Mouse (Mus musculus) adrenal gland (tissue): ENCODE measurements around the gene Cdh13.
"Not testable (repeated sequence)": the region's sequence is repeated elsewhere in the genome, so short reads cannot be mapped to it uniquely, and the experiment has no call there.

Experiments
- intact Hi-C: fragments of 180-260 bp; cut with DNase I; formaldehyde crosslinking; loops from one replicate; pipeline ENCODE4 v1.15.1; 2025

The Cdh13 gene

DNA sequence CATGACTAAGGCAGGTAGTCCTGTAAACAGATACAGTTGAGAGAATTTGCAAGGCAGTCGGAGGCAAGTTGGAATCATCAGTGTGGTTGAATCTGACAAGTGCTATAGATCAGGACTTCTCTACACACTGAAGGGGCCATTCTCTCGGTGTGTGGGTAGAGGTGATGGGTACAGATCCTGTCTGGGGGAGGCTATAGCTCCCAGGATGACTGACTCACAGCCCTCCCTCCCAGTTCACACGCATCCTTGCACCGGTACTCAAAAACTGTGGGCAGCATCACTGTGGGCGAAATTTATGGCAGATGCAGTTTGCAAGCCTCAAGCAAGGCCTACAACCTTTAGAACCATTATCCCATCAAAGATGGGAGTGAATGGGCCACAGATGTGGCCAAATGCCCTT lies 381.5 kb downstream of the Cdh13 start:
- intact Hi-C loops: no loop called here

DNA sequence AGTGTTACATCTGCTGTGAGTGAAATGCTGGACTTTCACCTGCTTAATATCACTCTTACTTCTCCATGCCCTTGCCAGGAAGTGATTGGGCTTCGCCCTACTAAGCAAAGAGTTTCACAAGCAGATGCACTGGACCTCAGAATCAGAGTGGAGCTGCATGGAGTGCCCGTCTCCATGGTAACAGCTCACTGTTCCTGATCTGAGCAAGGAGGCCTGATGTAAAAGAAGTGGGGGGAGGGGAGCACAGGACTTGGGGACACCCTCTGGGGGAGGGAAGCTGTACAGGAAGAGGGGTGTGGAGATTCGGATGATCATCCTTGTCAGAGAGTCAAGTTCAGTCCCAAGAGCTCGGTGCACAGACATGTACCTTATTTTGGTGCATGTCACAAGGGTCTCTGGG lies 384.2 kb downstream of the Cdh13 start:
- intact Hi-C loops: no loop called here

DNA sequence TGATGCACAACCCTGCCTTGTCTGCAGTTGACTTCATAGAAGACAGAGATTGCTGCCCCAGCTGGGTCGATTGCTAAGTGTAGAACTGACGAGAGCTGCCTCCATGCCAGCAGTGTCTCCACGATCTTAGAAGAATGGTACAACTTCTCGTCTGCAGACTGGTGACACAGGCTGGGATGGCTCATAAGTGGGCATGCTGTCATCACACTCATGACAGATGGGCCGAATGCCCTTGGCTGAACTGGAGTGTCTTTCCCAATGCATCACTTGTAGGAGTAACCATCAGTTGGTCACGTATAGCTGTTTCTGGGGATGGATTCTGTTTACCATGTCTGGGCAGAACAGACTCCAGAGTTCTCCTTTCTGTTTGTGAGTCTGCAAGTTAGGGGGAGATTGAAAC lies 392.7 kb downstream of the Cdh13 start:
- intact Hi-C loops: no loop called here

DNA sequence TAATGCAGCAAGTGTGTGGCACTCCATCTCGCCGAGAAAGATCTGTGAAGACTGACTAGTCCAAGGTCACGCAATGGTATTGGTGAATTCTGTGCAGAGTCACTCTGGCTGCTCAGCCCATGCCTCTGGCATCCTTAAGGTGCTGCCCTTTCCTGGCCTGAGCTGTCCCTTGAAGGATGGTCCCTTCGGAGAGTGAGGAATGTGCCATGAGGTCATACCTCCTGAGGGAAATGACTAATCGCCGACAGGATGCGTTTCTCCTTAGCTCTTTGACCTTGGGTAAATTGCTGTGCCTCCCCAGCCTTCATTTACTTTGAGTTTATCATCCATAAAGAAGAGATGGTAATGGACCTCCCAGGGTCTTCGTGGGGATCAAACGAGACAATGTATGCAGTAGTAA lies 395.8 kb downstream of the Cdh13 start:
- intact Hi-C loops: no loop called here

DNA sequence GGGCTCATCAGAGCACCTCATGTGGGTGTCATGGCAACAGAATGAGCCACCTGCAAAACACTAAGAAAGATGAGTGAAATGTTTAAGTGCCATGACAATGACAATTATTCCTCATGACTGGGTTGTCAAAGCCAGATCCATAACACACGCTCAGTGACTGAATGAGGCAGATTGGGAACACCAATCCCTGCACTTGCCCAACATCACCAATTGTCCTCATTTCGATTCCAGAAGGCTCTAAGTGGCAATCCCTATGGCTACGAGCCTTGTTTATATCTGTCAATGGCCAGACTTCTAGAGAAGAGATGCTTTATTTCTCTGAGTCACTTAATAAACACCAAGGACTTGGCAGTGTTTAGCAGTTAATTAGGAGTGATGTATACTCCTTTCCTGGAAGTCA lies 399.9 kb downstream of the Cdh13 start:
- intact Hi-C loops: no loop called here

DNA sequence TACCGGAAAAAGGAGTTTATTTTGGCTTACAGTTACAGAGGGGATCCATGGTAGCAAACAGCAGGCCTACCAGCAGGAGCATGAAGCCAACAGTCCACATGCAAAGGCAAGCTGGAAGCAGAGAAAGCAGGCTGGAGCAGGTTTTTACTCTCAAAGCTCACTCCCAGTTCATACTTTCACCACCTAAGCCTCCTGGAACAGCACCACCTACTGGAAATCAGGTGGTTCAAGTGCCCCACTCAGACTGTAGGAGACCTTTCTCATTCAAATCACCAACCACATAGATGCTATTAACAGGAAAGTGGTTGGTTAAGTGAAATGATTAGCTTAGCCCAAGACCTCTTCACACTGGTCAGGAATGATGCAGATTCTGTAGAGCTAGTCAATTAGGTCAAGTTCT lies 402.3 kb downstream of the Cdh13 start:
- intact Hi-C loops: no loop called here

DNA sequence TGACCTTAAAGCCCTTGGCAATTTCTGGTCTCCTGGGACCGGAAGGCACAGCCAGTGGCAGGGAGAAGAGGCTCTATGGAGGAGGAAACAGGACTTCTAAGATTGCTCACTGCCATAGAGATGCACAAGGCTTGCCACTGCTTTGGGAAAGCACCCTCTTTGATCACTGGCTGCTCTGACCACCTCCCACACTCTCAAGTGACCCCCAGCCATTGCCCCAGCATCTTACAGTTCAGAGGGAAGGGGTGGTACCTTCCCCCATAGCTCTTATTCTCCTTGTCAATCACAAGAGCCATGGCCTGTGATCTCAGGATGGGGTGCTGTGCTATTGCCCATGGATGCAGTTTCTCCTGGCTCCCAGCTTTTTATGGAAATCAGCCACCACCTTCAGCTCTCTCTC lies 406.3 kb downstream of the Cdh13 start:
- intact Hi-C loops: no loop called here

DNA sequence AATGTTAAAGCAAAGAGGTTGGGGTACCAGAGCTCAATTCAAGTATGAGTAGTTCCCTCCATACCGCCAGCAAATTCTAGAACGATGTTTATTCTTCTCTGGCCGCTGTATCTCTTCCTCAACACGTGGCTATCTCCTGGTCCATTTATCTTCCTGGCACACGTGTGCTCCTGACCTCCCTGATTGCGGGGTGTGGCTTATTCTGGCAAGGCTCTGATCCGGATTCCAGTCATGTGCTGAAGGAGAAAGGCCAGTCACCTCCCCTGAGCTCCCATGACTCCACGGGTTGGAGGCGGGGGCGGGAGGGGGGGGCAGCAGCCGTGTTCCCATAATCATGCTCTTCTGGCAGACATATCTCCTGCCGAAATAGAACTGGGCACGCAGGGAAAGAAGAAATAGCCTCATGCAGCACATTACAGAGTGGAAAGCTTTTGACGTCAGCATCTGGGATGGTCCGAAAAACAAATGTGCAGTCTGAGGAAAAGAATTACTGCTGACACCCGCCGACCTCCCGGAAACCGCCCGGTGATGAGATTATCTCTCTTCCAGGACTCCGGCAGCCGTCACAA lies 417.9 kb downstream of the Cdh13 start:
- intact Hi-C loops: no loop called here

DNA sequence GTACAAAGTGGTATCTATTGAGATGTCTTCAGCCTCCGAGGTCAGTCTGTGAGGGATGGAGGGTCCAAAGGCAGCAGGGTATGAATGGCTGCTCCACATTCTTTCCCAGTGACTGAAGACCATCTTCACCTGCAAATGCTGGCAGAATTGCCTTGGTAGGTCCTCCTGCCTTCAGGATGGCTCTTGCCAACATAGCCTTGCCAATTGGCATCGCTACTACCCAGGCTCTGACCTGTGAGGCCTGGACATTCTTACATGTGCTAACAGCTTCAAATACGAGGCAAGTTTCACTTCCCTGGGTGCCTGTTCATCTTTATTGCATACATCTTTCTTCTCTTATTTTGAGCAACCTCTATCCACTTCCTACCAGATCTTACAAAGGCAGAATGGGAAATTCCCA lies 425.8 kb downstream of the Cdh13 start:
- intact Hi-C loops: no loop called here

DNA sequence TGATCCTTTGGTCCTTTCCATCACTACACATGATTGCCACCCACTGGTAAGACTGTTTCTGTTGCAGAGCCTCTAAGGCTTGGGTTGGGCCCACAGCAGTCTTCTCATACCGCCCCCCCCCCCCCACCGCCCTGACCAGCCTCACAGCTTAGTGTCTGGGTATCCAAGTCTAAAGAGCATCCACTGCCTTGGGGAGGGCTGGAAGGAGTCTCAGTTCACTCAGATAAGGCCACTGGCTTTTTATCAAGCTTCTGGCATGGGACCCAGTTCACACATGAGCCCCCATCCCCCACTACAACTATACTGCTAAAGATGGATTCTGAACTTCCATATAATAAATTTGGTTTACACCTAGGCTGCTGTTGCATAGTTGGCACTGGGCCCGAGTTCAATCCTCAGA lies 428.1 kb downstream of the Cdh13 start:
- intact Hi-C loops: no loop called here

DNA sequence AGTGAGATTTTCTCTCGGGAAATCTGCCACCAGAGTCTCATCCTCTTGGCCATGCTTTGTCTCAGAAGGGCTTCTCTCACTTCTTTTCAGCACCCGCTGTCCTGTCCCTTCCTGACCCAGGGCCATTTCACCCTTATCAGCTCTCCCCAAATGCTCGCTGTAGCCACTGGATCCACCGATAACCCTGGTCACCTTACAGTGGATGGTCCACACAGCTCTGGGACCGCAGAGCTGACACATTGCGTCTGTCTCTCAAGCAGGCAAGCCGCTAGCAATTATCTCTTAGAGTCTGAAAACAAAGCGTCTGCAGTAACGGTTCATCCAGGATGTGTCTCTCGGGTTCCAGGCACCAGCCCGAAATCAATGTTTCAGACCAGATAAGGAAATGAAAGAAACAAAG lies 429.6 kb downstream of the Cdh13 start:
- intact Hi-C loops: no loop called here

DNA sequence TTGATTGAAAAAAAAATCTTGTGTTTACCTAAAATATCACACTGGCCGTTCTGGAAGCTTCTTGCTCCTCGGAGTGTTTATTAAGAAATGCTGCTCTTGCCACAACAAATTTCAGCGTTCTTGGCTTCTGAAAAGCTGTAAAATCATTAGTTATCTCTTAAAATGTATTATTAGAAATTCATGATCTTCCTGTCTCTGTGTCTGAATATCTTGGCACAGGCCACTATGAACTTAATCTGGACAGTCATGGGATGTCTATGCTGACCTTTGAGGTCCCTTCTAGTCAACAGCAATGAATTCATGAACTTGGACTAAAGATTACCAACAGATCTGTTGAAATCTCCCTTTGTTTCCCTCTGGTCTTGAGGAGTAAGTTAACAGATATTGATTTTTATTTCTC lies 430.1 kb downstream of the Cdh13 start:
- intact Hi-C loops: no loop called here

DNA sequence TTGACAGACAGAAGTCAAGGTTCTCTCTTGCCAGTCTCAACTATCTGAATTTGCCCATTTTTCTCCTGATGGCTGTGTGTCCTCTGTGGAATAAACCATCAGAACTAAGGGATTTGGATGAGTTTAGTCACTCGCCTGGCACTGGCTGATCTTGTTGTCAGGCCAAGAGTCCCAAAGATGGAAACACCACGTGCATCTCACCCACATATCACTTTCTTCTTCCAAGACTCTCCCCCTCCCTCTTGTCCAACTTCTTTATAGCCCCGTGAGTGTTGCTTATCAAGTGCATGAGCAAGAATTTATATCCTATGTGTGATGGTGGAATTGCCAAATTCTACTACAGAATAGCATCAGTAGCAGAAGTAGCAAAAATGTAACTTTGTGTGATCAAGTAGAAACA lies 439.4 kb downstream of the Cdh13 start:
- intact Hi-C loops: no loop called here

DNA sequence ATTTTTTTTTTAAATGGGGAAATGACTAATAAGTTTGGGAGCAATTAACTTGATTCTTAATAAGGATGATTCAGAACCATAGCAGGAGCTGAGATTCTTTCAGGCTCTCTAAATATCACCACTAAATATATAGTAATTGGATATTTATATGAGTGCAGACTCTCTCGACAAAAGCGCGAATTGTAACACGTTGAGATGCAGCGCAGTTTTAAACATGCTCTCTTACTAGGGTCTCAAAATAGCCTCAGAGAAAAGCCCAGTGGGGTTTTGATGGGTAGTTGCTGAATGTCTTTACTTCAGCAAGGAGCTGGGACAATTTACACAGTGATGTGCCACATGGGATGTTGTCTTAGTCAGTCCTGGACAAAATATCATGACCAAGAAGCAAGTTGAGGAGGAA lies 442.1 kb downstream of the Cdh13 start:
- intact Hi-C loops: no loop called here

DNA sequence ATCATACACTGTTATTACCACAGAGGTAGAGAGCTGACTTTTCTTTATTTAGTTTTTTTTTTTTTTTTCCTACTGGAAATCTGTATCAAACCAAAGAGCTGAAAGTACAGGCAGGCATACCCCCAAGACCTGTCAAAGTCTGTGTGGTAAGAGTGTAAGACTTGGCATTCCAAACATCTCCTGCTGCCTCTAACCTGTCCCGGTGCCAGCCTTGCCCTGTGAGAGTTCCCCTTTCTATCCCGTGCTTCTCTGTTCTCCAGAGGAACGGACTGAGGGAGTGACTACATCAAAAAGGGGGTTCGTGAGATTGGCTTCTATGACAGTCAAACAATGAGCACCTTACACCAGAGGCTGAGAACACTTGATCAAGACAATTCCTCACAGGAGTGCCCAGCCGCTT lies 458.2 kb downstream of the Cdh13 start:
- intact Hi-C loops: no loop called here

DNA sequence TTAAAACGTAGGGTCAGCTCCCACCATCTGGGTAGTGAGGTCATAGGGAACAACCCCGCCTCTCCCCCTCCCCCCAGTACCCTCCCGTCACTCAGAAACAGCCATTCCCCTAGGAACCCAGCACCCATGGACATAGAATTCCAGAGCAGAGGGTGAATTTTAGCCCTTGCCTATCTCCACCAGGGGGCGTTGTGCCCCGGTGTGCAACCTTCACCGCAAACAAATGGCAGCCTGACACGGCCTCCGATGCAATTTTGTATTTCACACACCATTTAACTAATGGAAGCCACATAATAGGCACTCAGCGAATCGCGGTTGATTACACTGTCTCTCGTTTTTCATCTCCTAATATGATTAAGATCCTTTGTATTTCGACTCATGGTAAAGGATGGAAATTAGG lies 461.5 kb downstream of the Cdh13 start:
- intact Hi-C loops: no loop called here

DNA sequence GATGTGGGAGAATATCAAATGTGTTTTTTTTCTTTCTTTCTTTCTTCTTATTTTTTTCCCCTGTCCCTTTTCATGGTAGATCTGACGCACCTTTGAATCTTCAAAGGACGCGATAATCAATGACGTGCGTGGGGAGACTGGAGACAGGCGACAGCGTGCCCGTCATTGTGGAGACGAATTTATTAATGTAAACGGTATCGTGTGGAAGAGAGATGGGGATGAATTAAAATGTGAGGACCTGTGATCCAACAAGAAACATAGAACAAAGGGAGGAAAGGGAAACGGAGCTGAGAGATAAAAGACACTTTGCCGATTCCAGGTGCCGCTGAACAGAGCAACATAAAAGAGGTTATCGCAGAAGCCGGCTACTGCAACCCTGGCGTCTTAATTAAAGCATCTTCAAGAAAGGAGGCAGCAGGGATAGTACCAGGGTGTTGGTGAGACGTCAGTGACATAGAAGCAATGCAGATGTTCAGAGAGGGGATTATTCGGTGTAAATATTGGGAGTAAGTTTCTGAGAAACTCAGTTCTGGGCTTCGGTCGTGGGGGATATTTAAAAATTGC lies 464.6 kb downstream of the Cdh13 start:
- intact Hi-C loops: no loop called here

DNA sequence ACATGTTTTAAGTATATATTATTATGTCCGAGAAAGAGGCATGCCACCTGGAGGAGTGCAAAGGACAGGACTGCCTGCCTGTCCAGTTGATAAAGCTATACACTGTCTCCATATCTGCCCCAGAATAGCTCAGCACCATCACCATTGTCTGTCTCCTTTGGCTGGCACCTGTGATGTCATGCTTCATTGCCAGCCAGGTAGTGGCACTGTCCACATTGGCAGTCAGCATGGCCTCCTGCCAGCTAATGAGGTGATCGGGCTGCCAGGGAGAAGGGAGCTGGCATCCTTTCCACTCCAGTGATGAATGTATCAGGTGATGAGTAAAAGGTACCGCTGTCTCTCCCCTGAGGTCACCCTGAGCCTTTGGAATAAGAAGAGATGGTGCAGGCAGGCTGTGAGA lies 465.7 kb downstream of the Cdh13 start:
- intact Hi-C loops: no loop called here

DNA sequence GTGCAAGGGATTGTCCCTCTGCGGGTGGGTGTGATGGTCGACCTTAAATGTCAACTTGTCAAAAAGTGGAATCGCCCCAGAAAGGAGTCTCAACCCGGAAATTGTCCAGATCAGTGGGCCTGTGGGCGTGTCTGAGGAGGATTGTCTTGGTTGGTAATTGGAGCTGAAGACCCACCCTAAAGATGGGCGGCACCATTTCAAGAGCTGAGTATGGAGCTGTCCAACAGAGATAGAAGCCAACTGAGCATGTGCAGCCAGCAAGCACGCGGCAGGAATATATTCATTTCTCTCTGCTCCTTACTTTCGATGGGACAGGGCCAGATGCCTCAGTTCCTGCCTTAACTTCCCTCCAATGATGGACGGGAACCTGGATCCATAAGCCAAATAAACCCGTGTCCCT lies 466.3 kb downstream of the Cdh13 start:
- intact Hi-C loops: no loop called here

DNA sequence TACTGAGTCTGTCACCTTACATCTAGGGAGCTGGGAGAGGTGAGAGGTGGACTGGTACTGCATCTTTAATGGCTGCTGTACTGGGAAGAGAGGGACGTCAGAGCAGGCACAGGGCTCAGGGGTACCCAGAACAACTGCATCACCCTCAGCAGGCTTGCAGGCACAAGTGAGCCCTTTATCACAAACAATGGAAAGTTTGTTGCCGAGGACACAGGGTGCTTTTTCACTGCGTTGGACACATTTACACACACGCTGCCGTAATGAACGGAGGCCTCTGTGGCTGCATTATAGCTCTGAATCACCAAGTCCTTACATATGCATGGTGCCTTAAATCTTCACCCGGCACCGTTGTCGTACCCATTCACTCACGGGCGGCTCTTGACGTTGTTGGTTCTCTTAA lies 470.2 kb downstream of the Cdh13 start:
- intact Hi-C loops: no loop called here

DNA sequence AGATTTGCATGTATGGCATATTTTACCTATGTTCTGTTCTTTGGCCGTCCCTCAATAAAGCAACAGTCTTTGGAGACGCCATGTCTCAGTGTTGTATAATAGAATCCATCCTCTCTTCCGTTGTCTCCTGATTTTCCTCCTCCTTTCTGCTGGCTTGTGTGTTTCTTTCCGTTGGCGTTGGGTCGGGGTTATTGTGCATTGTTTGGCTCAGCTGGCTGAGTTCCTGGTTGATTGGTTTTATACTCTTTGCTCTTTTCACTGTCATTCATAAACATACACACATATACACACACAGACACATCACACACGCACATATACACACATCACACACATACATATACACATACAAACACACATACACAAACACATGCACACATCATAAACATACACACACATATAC lies 470.6 kb downstream of the Cdh13 start:
- intact Hi-C loops: no loop called here

DNA sequence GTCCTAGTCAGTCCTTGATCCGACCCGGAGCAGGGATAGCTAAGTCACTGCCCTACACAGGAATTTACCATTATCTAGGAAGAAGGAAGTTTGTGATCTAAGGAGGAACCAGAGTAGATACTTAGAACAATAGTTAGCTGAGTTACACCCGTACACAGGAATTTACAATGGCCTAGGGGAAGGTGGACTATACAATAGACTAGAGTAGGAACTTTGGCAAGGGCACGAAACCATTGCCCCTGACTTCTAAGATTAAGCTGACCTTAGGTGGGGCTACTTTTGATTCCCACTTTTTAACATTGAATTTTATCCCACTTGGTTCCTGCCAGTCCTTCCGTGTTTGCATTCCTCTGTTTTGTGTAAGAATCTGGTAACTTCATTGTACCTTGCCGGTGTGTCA lies 494.0 kb downstream of the Cdh13 start:
- intact Hi-C loops: not testable (repeated sequence)

DNA sequence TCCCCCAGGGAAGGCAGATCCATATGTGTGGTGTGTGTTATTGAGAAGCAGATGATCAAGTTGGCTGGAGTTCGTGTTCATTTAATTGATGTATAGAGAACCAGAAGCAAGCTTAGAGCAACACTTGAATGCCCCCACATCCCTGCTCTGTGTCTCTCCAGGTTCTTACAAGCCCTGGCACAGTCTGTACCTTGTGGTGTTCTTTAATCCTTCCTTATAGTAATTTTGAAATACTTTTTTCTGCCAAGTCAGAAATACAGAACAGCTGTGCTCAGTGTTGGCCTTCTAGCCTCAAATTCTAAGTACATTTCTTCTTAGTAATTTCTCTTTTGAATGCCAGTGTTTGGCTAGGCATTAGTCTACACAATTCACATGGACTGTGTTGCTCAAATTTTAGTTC lies 494.8 kb downstream of the Cdh13 start:
- intact Hi-C loops: no loop called here

DNA sequence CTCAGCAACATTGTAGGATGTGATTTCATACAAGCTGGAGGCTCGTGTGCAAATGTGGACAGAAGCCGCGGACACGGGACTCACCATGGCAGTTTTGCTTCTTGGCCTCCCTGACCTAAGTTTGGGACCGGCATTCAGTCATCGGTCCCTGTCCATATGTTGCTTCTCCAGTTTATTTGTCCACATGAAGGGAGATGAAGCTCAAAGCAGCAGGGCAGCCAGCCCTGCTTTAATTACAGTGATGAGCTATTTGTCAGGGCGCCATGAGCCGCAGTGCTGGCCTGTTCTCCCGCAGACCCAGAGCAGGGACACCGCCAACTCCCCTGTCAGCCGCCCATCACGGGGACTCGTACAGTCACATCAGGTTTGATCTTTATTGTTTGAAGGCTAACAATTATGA lies 502.1 kb downstream of the Cdh13 start:
- intact Hi-C loops: no loop called here
